Comparison of ENCODE assay signal across 24 mouse cellular contexts in genomic region chrX:109160326-109160725, GRCm38 (mm10). TPM values are rescaled to one million over a fixed set of nuclear protein-coding genes. Genes with fewer than 3 reads are reported as not detected.
A peak's percentile ranks its signal among the peaks of the same experiment; 100 is the strongest.
DNase-seq lines count a peak whose midpoint lies in the region; ATAC-seq and TF ChIP-seq lines count a peak whose summit lies in the region.
"Had no signal": no experiment of that assay in that cellular context is flagged by ENCODE, and none has a peak within 500 bp of the region (broad histone marks: within the 10 kb centered on the region; RNA-seq: fewer than 3 reads in every experiment).

No protein-coding gene starts in this region.

- H3K9ac ChIP-seq in intestine, embryonic 16.5 days (ENCODE audit: low read depth, low read length), result no peak overlapping the region
- no peak overlapping the region for H3K9ac ChIP-seq in intestine, embryonic 15.5 days
- H3K9ac ChIP-seq in MEL (ENCODE audit: control insufficient read depth, low read depth, low read length, poor library complexity, severe bottlenecking), result no peak overlapping the region
- H3K9ac ChIP-seq: embryonic facial prominence, embryonic 12.5 days; embryonic facial prominence, embryonic 15.5 days; forebrain, postnatal 0 days; hindbrain, embryonic 13.5 days had no signal

- ATAC-seq in intestine, embryonic 16.5 days, result no peak
- ATAC-seq in intestine, embryonic 15.5 days, result no peak
- ATAC-seq in inflammation-experienced regulatory T-cells, adult 6 months, result peak; percentile 20
- ATAC-seq: forebrain, embryonic 14.5 days; forebrain, postnatal 0 days; hindbrain, embryonic 16.5 days had no signal

- TF ChIP-seq RAD21 in MEL (IDR thresholded peaks at IDR 0.05; ENCODE audit: low read depth, low read length), result no peak

- no peak overlapping the region for H3K4me3 ChIP-seq in intestine, embryonic 16.5 days (ENCODE audit: low read length)
- no peak overlapping the region for H3K4me3 ChIP-seq in intestine, embryonic 15.5 days (replicated peaks)
- H3K4me3 ChIP-seq in MEL (ENCODE audit: control insufficient read depth in 1 of 2, insufficient read depth in 1 of 2, low read depth in 2 of 2, low read length in 2 of 2), result no peak overlapping the region
- H3K4me3 ChIP-seq: embryonic facial prominence, embryonic 12.5 days; embryonic facial prominence, embryonic 15.5 days; gastrocnemius, adult 2 months; hindbrain, embryonic 10.5 days; hindbrain, embryonic 13.5 days had no signal

- no peaks in the 10 kb centered on the region for H3K9me3 ChIP-seq in intestine, embryonic 16.5 days (ENCODE audit: control insufficient read depth, low read length)
- no peaks in the 10 kb centered on the region for H3K9me3 ChIP-seq in intestine, embryonic 15.5 days
- no peaks in the 10 kb centered on the region for H3K9me3 ChIP-seq in MEL (replicated peaks; ENCODE audit: insufficient read depth, low read length)
- H3K9me3 ChIP-seq: embryonic facial prominence, embryonic 12.5 days; embryonic facial prominence, embryonic 15.5 days; hindbrain, embryonic 10.5 days; hindbrain, embryonic 13.5 days had no signal

- H3K79me2 ChIP-seq in MEL (ENCODE audit: control insufficient read depth, insufficient read depth, low read length, poor library complexity), result no peaks in the 10 kb centered on the region; the same call in 1 of the 2 replicates

- no peak for DNase-seq in MEL (ENCODE audit: low read depth, low spot score)
- no peak for DNase-seq in heart, postnatal 25 days (ENCODE audit: low spot score)
- DNase-seq in spleen, postnatal 36 days (ENCODE audit: low spot score in 2 of 2), result no peak
- DNase-seq: adrenal gland, postnatal 10 days; adrenal gland, postnatal 36 days; cerebellum, adult 18-20 months; cerebellum, adult 9-11 months; cerebellum, postnatal 25 days; forebrain, postnatal 0 days; gastrocnemius, adult 2 months; gastrocnemius, postnatal 14 days; heart, adult 11 months; heart, postnatal 36 days had no signal

- TF ChIP-seq CTCF in MEL (IDR thresholded peaks at IDR 0.05 in 2 of 3, conservative IDR thresholded peaks at IDR 0.05 in 1 of 3; ENCODE audit: control insufficient read depth in 1 of 3, insufficient read depth in 1 of 3, low read depth in 2 of 3, low read length in 3 of 3, poor library complexity in 1 of 3, severe bottlenecking in 1 of 3), result no peak

- H3K27me3 ChIP-seq in intestine, embryonic 16.5 days (replicated peaks; ENCODE audit: control insufficient read depth, insufficient read depth, low read length), result no peaks in the 10 kb centered on the region
- H3K27me3 ChIP-seq in intestine, embryonic 15.5 days (replicated peaks), result no peaks in the 10 kb centered on the region
- H3K27me3 ChIP-seq in MEL (ENCODE audit: control insufficient read depth in 1 of 2, insufficient read depth in 2 of 2, low read length in 2 of 2), result no peaks in the 10 kb centered on the region
- H3K27me3 ChIP-seq: embryonic facial prominence, embryonic 12.5 days; embryonic facial prominence, embryonic 15.5 days; hindbrain, embryonic 13.5 days had no signal

- 0 out of 2 replicates have a peak overlapping the region, but pooled peaks have one; percentile 19 for H3K4me2 ChIP-seq in intestine, embryonic 16.5 days (ENCODE audit: low read depth, low read length)
- H3K4me2 ChIP-seq in intestine, embryonic 15.5 days (replicated peaks), result no peak overlapping the region
- H3K4me2 ChIP-seq: embryonic facial prominence, embryonic 12.5 days; embryonic facial prominence, embryonic 15.5 days; heart, embryonic 11.5 days; hindbrain, embryonic 13.5 days had no signal

- 70% methylated on average over 1 of the region's 1 CpGs for WGBS in intestine, embryonic 16.5 days
- WGBS in intestine, embryonic 15.5 days, result 77% methylated on average over 1 of the region's 1 CpGs

- intact Hi-C loops in heart, postnatal 25 days (cut with DNase I), result no loop called here

- no peak overlapping the region for H3K27ac ChIP-seq in intestine, embryonic 16.5 days (ENCODE audit: low read length)
- H3K27ac ChIP-seq in intestine, embryonic 15.5 days, result no peak overlapping the region
- no peak overlapping the region for H3K27ac ChIP-seq in MEL (ENCODE audit: control insufficient read depth, low read depth, low read length)
- H3K27ac ChIP-seq: embryonic facial prominence, embryonic 12.5 days; embryonic facial prominence, embryonic 15.5 days; gastrocnemius, adult 2 months; hindbrain, embryonic 10.5 days; hindbrain, embryonic 13.5 days had no signal

- no peaks in the 10 kb centered on the region for H3K4me1 ChIP-seq in intestine, embryonic 16.5 days (ENCODE audit: control insufficient read depth, insufficient read depth, low read length)
- H3K4me1 ChIP-seq in intestine, embryonic 15.5 days (replicated peaks), result no peaks in the 10 kb centered on the region
- H3K4me1 ChIP-seq in MEL (ENCODE audit: control insufficient read depth in 1 of 2, insufficient read depth in 2 of 2, low read length in 2 of 2), result no peaks in the 10 kb centered on the region
- H3K4me1 ChIP-seq: embryonic facial prominence, embryonic 12.5 days; embryonic facial prominence, embryonic 15.5 days; hindbrain, embryonic 10.5 days; hindbrain, embryonic 13.5 days had no signal

- no peak for TF ChIP-seq POLR2A in MEL (IDR thresholded peaks at IDR 0.05; ENCODE audit: control insufficient read depth in 1 of 2, insufficient read depth in 1 of 2, low read depth in 1 of 2, low read length in 2 of 2, poor library complexity in 1 of 2)

- no peaks in the 10 kb centered on the region for H3K36me3 ChIP-seq in intestine, embryonic 16.5 days (ENCODE audit: control insufficient read depth, insufficient read depth, low read length)
- no peaks in the 10 kb centered on the region for H3K36me3 ChIP-seq in intestine, embryonic 15.5 days
- peaks cover 4 to 17% of the 10 kb centered on the region in 2 experiments for H3K36me3 ChIP-seq in MEL (ENCODE audit: control insufficient read depth in 1 of 2, insufficient read depth in 2 of 2, low read length in 2 of 2)
- H3K36me3 ChIP-seq: embryonic facial prominence, embryonic 12.5 days; embryonic facial prominence, embryonic 15.5 days; hindbrain, embryonic 10.5 days; hindbrain, embryonic 13.5 days had no signal

- no peak for TF ChIP-seq EP300 in MEL (IDR thresholded peaks at IDR 0.05; ENCODE audit: low read depth in 1 of 2, low read length in 2 of 2)

TF ChIP-seq in MEL, 35 proteins besides CTCF, POLR2A, EP300 and RAD21:
- TF ChIP-seq JUND (IDR thresholded peaks at IDR 0.05; ENCODE audit: low read depth, low read length) (0 out of 2 replicates have a peak, but pooled peaks have one; percentile 59), MAZ (IDR thresholded peaks at IDR 0.05; ENCODE audit: low read depth, low read length) (no peak)

RNA-seq across cellular contexts. Expression of gene Gm6377, which starts 36.2 kb away (rescaled TPM):
- polyA plus RNA-seq in intestine, embryonic 16.5 days (2015; fragmentation: Nextera tagmentation; extraction: Ambion mirVana), result 0.10 and 0.17 TPM in 2 replicates
- polyA plus RNA-seq in intestine, embryonic 15.5 days (2015; fragmentation: Nextera tagmentation; extraction: Ambion mirVana), result 0.28 TPM in 2 replicates
- 0.08 and 0.36 TPM in 2 replicates for total RNA-seq in MEL (2012; rRNA removed)
- polyA plus RNA-seq in MEL (2012; ENCODE audit: insufficient read depth in 1 of 2, insufficient read length in 2 of 2, low read depth in 1 of 2, low replicate concordance in 2 of 2, missing spikeins in 1 of 2), result under 1 TPM in 1 of 2 experiments, not detected in 1; 0.07 TPM
- polyA plus RNA-seq in inflammation-experienced regulatory T-cells, adult 6 months (2017; shearing (Covaris generic)), result 1 to 10 TPM in 1 of 3 experiments, under 1 TPM in 1, not detected in 1; 0.71 to 1.3 TPM
- total RNA-seq in heart, postnatal 25 days (2021), result under 1 TPM; 0.08 to 0.25 TPM
- total RNA-seq: forebrain, postnatal 0 days; gastrocnemius, adult 2 months; gastrocnemius, postnatal 14 days had no signal
- polyA plus RNA-seq: heart, embryonic 14.5 days; hindbrain, embryonic 16.5 days had no signal
